Mouse (Mus musculus): ENCODE results near the gene Ccdc78. TPM values are rescaled to one million over a fixed set of nuclear protein-coding genes. Genes with fewer than 3 reads are reported as not detected.

Gene Ccdc78
- total RNA-seq, 1 experiment = 0.22 TPM

DNA sequence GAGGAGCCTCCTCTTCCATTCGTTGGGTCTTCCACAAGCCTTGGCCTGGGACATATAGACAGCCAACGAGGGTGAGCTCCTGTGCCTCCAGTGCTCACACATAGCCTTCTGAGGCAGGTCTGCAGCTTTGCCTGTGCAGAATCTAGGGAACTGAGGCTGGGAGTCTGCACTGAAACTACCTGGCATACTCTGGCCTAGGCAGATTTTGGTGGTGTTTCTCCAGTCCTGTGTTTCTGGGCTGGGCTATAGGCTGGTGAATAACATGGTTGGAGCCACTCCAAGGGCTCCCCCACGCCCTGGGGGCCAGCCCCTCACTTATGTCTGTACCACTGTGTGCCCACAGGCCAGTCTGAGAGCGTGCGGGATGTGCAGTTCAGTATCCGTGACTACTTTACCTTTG lies 38.9 kb downstream of the Ccdc78 start:
- in situ Hi-C loops (cut with MboI; ENCODE audit: low sequenced_read_pairs in 2 of 2, unreplicated experiment in 2 of 2) = no loop called here
- Histone ChIP-seq H3K27ac (ENCODE audit: insufficient read depth, low read depth, low read length, poor library complexity, severe bottlenecking) (no peak overlapping the region), H3K4me3 (ENCODE audit: insufficient read depth in 1 of 2, low read depth in 1 of 2, low read length in 2 of 2, poor library complexity in 1 of 2, severe bottlenecking in 1 of 2) (no peak overlapping the region), H3K4me1 (ENCODE audit: control insufficient read depth in 2 of 2, insufficient read depth in 2 of 2, low read length in 2 of 2, poor library complexity in 1 of 2) (peaks cover 0 to 21% of the 10 kb centered on the region in 2 experiments; a peak in 2 of 4 replicates), H3K9ac (ENCODE audit: insufficient read depth, low read depth, low read length, poor library complexity, severe bottlenecking) (no peak overlapping the region), H3K36me3 (ENCODE audit: control insufficient read depth, insufficient read depth, low read length, poor library complexity, severe bottlenecking) (peaks cover 30% of the 10 kb centered on the region), H3K9me3 (ENCODE audit: control insufficient read depth, insufficient read depth, low read depth, low read length) (no peaks in the 10 kb centered on the region)
- TF ChIP-seq HCFC1 (IDR thresholded peaks at IDR 0.05; ENCODE audit: borderline replicate concordance, insufficient read depth, low read length) = no peak
- no peak for TF ChIP-seq ZNF384 (IDR thresholded peaks at IDR 0.05; ENCODE audit: low read depth, low read length)
- no peak for TF ChIP-seq ZC3H11A (IDR thresholded peaks at IDR 0.05; ENCODE audit: borderline replicate concordance, low read depth, low read length)
- no peak for TF ChIP-seq MAFK (IDR thresholded peaks at IDR 0.05; ENCODE audit: insufficient read depth, low read depth, low read length)
- no peak for DNase-seq (ENCODE audit: low read depth, low spot score)

DNA sequence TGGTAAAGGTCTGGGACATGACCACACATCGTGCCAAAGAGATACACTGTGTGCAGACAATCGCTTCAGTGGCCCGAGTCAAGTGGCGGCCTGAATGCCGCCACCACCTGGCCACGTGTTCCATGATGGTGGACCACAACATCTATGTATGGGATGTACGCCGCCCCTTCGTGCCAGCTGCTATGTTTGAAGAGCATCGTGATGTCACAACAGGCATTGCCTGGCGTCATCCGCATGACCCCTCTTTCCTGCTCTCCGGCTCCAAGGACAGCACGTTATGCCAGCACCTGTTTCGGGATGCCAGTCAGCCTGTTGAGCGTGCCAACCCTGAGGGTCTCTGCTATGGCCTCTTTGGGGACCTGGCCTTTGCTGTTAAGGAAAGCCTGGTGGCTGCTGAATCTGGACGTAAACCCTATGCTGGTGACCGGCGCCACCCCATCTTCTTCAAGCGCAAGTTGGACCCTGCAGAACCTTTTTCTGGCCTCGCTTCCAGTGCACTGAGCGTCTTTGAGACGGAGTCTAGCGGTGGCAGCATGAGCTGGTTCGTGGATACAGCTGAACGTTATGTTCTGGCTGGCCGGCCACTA lies 39.7 kb downstream of the Ccdc78 start:
- DNase-seq (ENCODE audit: low read depth, low spot score) = no peak
- Histone ChIP-seq H3K9ac (ENCODE audit: insufficient read depth, low read depth, low read length, poor library complexity, severe bottlenecking) (no peak overlapping the region), H3K36me3 (ENCODE audit: control insufficient read depth, insufficient read depth, low read length, poor library complexity, severe bottlenecking) (peaks cover 37% of the 10 kb centered on the region), H3K4me3 (ENCODE audit: insufficient read depth in 1 of 2, low read depth in 1 of 2, low read length in 2 of 2, poor library complexity in 1 of 2, severe bottlenecking in 1 of 2) (no peak overlapping the region), H3K4me1 (ENCODE audit: control insufficient read depth in 2 of 2, insufficient read depth in 2 of 2, low read length in 2 of 2, poor library complexity in 1 of 2) (peaks cover 0 to 21% of the 10 kb centered on the region in 2 experiments; a peak in 2 of 4 replicates), H3K9me3 (ENCODE audit: control insufficient read depth, insufficient read depth, low read depth, low read length) (no peaks in the 10 kb centered on the region), H3K27ac (ENCODE audit: insufficient read depth, low read depth, low read length, poor library complexity, severe bottlenecking) (no peak overlapping the region)
- TF ChIP-seq ZNF384 (IDR thresholded peaks at IDR 0.05; ENCODE audit: low read depth, low read length) = no peak
- no peak for TF ChIP-seq CHD2 (IDR thresholded peaks at IDR 0.05; ENCODE audit: low read depth, low read length)
- TF ChIP-seq MAFK (IDR thresholded peaks at IDR 0.05; ENCODE audit: insufficient read depth, low read depth, low read length) = no peak
- no peak for TF ChIP-seq ZC3H11A (IDR thresholded peaks at IDR 0.05; ENCODE audit: borderline replicate concordance, low read depth, low read length)
- TF ChIP-seq HCFC1 (IDR thresholded peaks at IDR 0.05; ENCODE audit: borderline replicate concordance, insufficient read depth, low read length) = no peak
- in situ Hi-C loops (cut with MboI; ENCODE audit: low sequenced_read_pairs in 2 of 2, unreplicated experiment in 2 of 2) = no loop called here

DNA sequence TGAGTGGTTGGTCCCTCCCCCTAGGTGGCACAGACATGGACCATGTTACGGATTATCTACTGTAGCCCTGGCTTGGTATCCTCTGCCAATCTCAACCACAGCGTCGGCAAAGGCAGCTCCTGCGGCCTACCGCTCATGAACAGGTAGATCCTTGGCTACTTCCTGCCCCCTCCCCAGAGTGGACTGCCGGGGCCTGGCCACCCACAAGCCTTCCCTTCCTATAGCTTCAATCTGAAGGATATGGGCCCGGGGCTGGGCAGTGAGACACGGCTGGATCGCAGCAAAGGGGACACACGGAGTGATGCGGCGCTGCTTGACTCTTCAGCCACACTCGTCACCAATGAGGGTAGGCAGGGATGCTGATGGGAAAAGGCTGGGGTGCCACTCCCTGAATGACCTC lies 40.6 kb downstream of the Ccdc78 start:
- Histone ChIP-seq H3K4me3 (ENCODE audit: insufficient read depth in 1 of 2, low read depth in 1 of 2, low read length in 2 of 2, poor library complexity in 1 of 2, severe bottlenecking in 1 of 2) (no peak overlapping the region), H3K27ac (ENCODE audit: insufficient read depth, low read depth, low read length, poor library complexity, severe bottlenecking) (no peak overlapping the region), H3K9me3 (ENCODE audit: control insufficient read depth, insufficient read depth, low read depth, low read length) (no peaks in the 10 kb centered on the region), H3K36me3 (ENCODE audit: control insufficient read depth, insufficient read depth, low read length, poor library complexity, severe bottlenecking) (peaks cover 47% of the 10 kb centered on the region), H3K4me1 (ENCODE audit: control insufficient read depth in 2 of 2, insufficient read depth in 2 of 2, low read length in 2 of 2, poor library complexity in 1 of 2) (peaks cover 2 to 28% of the 10 kb centered on the region in 2 experiments; a peak in 2 of 4 replicates), H3K9ac (ENCODE audit: insufficient read depth, low read depth, low read length, poor library complexity, severe bottlenecking) (no peak overlapping the region)
- TF ChIP-seq CHD2 (IDR thresholded peaks at IDR 0.05; ENCODE audit: low read depth, low read length) (no peak), HCFC1 (IDR thresholded peaks at IDR 0.05; ENCODE audit: borderline replicate concordance, insufficient read depth, low read length) (no peak), ZNF384 (IDR thresholded peaks at IDR 0.05; ENCODE audit: low read depth, low read length) (no peak), MAFK (IDR thresholded peaks at IDR 0.05; ENCODE audit: insufficient read depth, low read depth, low read length) (no peak)
- no peak for DNase-seq (ENCODE audit: low read depth, low spot score)
- in situ Hi-C loops (cut with MboI; ENCODE audit: low sequenced_read_pairs in 2 of 2, unreplicated experiment in 2 of 2) = no loop called here

DNA sequence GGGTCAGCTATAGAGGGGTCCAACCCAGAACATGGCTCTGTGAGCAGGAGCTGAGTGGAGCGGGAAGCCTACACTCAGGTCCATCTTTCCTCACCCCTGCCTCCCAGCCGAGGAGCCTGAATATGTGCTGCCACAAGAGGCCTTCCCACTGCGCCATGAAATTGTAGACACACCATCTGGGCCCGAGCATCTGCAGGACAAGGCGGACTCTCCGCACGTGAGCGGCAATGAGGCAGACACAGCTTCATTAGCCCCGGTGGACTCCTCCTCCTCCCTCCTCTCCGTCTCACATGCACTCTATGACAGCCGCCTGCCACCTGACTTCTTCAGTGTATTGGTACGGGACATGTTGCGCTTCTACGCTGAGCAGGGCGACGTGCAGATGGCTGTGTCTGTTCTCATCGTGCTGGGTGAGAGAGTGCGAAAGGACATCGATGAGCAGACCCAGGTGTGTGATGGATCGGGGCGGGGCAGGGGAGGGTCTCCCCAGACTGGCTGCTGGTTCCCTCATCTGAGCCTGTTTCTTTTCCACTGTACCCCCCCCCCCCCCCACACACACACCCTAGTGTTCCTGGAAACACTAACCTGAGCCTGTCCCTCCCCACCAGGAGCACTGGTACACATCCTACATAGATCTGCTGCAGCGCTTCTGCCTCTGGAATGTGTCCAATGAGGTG lies 41.3 kb downstream of the Ccdc78 start:
- H3K4me1 ChIP-seq (ENCODE audit: control insufficient read depth in 2 of 2, insufficient read depth in 2 of 2, low read length in 2 of 2, poor library complexity in 1 of 2) = peaks cover 2 to 28% of the 10 kb centered on the region in 2 experiments; a peak in 2 of 4 replicates
- no peak overlapping the region for H3K9ac ChIP-seq (ENCODE audit: insufficient read depth, low read depth, low read length, poor library complexity, severe bottlenecking)
- H3K4me3 ChIP-seq (ENCODE audit: insufficient read depth in 1 of 2, low read depth in 1 of 2, low read length in 2 of 2, poor library complexity in 1 of 2, severe bottlenecking in 1 of 2) = no peak overlapping the region
- peaks cover 47% of the 10 kb centered on the region for H3K36me3 ChIP-seq (ENCODE audit: control insufficient read depth, insufficient read depth, low read length, poor library complexity, severe bottlenecking)
- no peaks in the 10 kb centered on the region for H3K9me3 ChIP-seq (ENCODE audit: control insufficient read depth, insufficient read depth, low read depth, low read length)
- no peak for DNase-seq (ENCODE audit: low read depth, low spot score)
- TF ChIP-seq CHD2 (IDR thresholded peaks at IDR 0.05; ENCODE audit: low read depth, low read length) (no peak), MAFK (IDR thresholded peaks at IDR 0.05; ENCODE audit: insufficient read depth, low read depth, low read length) (no peak), ZC3H11A (IDR thresholded peaks at IDR 0.05; ENCODE audit: borderline replicate concordance, low read depth, low read length) (no peak), ZNF384 (IDR thresholded peaks at IDR 0.05; ENCODE audit: low read depth, low read length) (no peak), HCFC1 (IDR thresholded peaks at IDR 0.05; ENCODE audit: borderline replicate concordance, insufficient read depth, low read length) (no peak)
- H3K27ac ChIP-seq (ENCODE audit: insufficient read depth, low read depth, low read length, poor library complexity, severe bottlenecking) = no peak overlapping the region
- in situ Hi-C loops (cut with MboI; ENCODE audit: low sequenced_read_pairs in 2 of 2, unreplicated experiment in 2 of 2) = no loop called here

Measured in ES-E14 (cell line).